Mouse (Mus musculus) embryonic stem cell, embryonic (primary cell): ENCODE results near the gene Dctn5.

ENCODE experiments used
- CTCF ChIA-PET, 4 experiments: fragments of 300-600 bp in 2 of 4; fragments of 350-600 bp in 2 of 4; sonication (Branson Sonifier 250); formaldehyde crosslinking; loops; one replicate each; lab custom pipeline; 2022; ENCODE audit warnings: inconsistent platforms in 2 of 4; lab: Charles Lee
- POLR2A ChIA-PET, 4 experiments: fragments of 300-600 bp in 2 of 4; fragments of 350-600 bp in 2 of 4; sonication (Branson Sonifier 250); formaldehyde crosslinking; loops; one replicate each; lab custom pipeline; 2022; ENCODE audit warnings: antibody characterized with exemption in 4 of 4, inconsistent platforms in 1 of 4; lab: Charles Lee

Dctn5 gene

DNA sequence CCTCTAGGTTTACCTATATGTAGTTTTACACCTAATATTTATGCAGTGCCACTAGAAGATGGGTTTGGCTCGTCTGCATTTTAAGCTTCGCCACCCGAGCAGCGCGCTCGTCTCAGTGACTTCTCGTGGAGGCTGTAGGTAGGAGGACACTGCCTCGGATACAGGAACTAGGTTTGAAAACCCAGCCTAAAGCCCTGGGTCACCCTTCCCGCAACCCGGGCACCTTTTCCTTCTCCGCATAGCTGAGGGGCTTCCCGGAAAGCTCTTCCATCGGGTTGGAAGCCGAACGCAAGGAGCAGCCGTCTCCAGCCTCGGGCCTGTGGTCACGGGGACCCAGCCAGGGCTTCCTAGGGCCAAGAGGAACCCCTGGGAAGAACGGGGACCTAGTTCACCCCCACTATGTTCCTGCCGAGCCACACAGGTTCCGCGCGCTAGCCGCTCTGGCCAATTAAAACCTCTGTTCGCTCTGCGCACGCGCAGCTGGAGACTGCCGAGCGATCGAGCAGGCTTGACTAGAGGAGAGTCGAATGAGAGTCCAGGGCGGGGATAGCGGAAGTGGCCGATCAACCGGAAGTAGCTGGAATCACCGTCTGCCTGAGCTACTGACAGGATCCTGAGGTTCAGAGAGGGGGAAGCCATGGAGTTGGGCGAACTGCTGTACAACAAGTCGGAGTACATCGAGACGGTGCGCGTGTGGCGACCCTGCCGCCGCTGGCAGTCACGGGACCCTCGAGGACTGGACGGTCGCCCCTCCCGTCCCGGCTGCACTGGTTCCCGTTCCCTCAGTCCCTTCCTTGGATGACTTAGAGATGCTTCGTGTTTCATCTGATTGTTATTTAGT is at the start of gene Dctn5, which contains the start of gene Palb2:
Dctn5 (plus strand) TSS at position 545 of the 841 bp plus-strand sequence.
Palb2 (minus strand) TSS at position 489 of the 841 bp plus-strand sequence.
- ChIA-PET CTCF (interaction anchor here in 1 of 4 experiments (0.6 to 1.8 kb wide), 6 partner anchors 26 to 676 kb away, joined by 3 to 8 read pairs (median 4); partner anchors contain the start of gene Plk1), POLR2A (interaction anchor here (0.6 to 2.9 kb wide), 64 partner anchors 9 to 425 kb away, joined by 3 to 25 read pairs (median 5); partner anchors contain the start of genes Ears2 (in 3 of the 4), Ubfd1 (in 3 of the 4), Ndufab1 (in 2 of the 4) and Plk1 (in 2 of the 4))

DNA sequence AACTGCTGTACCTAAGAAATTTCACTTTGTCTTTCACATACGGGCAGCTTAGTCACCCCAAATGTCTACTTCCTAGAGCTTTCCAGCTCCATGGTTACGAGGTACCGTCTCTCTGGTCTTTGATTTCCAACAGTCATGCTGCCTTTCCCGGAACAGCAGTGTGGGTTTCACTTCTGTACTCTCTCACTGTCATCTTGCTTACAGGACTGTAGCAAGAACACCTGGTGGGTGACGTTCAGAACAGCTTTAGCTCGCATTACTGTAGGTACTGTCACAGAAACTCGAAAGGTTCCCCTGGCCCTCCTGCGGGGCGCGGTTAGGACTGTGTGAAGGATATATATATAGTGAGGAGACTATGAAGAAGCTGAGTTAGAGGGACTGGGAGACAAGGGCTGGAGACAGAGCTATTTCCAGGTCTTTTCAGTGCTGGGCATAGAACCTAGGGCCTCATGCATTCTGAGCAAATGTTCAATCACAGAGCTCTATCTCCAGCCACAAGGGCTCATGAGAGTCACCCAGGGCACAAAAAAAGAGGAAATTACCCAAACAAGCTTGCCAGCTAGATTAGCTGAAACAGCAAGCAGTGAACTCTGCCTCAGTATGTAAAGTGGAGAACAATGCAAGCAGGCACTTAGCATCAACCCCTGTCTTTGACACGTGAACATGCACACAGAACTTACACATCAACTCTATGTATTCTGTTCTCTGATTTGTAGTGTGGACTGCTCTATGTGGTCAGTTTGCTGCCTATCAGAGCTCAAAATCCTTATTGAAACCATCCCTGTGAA is 45.5 kb upstream of the Dctn5 start:
- CTCF ChIA-PET, result interaction anchor here (0.6 to 3.0 kb wide), 4 partner anchors 12 to 93 kb away, joined by 3 to 12 read pairs (median 7); no protein-coding TSS in a partner anchor
- POLR2A ChIA-PET, result interaction anchor here in 2 of 4 experiments (0.8 to 3.3 kb wide), 22 partner anchors 8 to 101 kb away, joined by 3 to 24 read pairs (median 4); partner anchors contain the start of genes Dctn5 (in 2 of the 2), Ears2 (in 2 of the 2), Palb2 (in 2 of the 2) and Ubfd1 (in 2 of the 2)

DNA sequence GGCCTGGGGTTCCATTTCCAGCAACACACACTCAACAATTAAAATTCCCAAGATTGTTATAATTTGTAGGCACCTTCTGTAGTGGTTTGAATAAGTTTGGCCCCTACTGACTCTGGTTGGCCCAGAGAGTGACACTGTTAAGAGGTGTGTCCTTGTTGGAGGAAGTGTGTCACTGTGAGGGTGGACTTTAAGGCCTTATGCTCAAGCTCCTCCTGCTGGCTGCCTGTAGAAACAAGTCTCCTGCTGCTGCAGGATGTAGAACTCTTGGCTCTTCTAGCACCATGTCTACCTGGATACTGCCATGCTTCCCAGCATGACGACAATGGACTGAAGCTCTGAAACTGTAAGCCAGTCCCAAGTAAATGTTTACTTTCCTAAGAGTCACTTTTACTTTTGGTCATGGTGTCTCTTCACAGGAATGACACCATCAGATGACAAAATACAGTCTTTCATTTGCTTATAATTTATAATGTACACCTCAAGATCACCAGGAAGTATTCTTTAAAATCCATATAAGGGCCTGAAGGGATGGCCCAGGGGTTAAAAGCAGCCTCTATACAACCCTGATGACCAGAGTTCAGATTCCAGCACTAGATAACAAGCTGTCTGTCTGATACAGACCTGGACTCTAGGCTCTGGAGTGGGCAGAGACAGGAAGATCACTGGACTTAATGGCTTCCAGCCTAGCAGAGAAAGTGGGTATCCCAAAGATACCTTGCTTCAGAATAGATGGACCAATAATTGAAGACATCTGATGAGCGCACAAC is 38.1 kb upstream of the Dctn5 start:
- POLR2A ChIA-PET, result interaction anchor here in 3 of 4 experiments (0.8 to 2.6 kb wide), 10 partner anchors 9 to 75 kb away, joined by 3 to 12 read pairs (median 4); partner anchors contain the start of genes Ears2 (in 3 of the 3), Ubfd1 (in 3 of the 3), Dctn5 (in 2 of the 3) and Palb2 (in 2 of the 3)

GRCm38 (mm10) chr7:122098009-122098408 is 34.8 kb upstream of the Dctn5 start:
- ChIA-PET CTCF (interaction anchor here in 1 of 4 experiments (2.7 kb wide), 1 partner anchor 35 kb away, joined by 8 read pairs; the partner anchor contains the start of genes Dctn5 and Palb2), POLR2A (interaction anchor here in 1 of 4 experiments (0.6 to 4.4 kb wide), 5 partner anchors 9 to 150 kb away, joined by 3 to 25 read pairs (median 3); partner anchors contain the start of genes Dctn5 and Palb2)

More for the DNA sequence above, 38.1 kb upstream of the Dctn5 start:
- CTCF ChIA-PET, result interaction anchor here in 3 of 4 experiments (0.6 to 1.4 kb wide), 4 partner anchors 25 to 41 kb away, joined by 3 to 4 read pairs (median 3); partner anchors contain the start of genes Ears2 (in 1 of the 3) and Ubfd1 (in 1 of the 3)

DNA sequence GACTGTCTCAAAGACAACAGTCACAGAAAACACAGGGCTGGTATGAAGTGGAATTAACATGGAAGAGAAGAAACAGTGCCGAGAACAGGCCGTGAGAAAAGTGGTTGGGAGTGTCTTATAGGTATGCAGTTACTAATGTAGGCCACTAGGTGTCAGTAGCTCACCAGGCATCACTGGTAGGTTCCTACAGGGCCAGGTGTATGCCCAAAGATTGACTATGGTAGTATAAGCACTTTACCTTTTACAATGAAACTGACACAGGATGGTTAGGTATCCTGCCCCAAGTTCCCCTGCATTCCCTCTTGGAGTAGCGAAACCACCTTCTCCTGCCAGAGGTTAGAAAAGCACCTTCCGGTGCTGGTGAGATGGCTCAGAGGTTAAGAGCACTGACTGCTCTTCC is 33.6 kb upstream of the Dctn5 start:
- CTCF ChIA-PET, result interaction anchor here in 3 of 4 experiments (0.6 to 2.9 kb wide), 9 partner anchors 12 to 135 kb away, joined by 3 to 15 read pairs (median 7); partner anchors contain the start of genes Dctn5 (in 1 of the 3), Ears2 (in 1 of the 3), Palb2 (in 1 of the 3) and Ubfd1 (in 1 of the 3)
- POLR2A ChIA-PET, result interaction anchor here in 3 of 4 experiments (0.6 to 4.4 kb wide), 27 partner anchors 9 to 118 kb away, joined by 3 to 25 read pairs (median 3); partner anchors contain the start of genes Dctn5 (in 3 of the 3), Ears2 (in 2 of the 3), Palb2 (in 2 of the 3) and Ubfd1 (in 2 of the 3)

- POLR2A ChIA-PET, result interaction anchor here in 3 of 4 experiments (0.7 to 4.4 kb wide), 12 partner anchors 10 to 58 kb away, joined by 3 to 25 read pairs (median 5); partner anchors contain the start of genes Dctn5 (in 2 of the 3), Ears2 (in 2 of the 3), Palb2 (in 2 of the 3) and Ubfd1 (in 2 of the 3)
- CTCF ChIA-PET, result interaction anchor here in 3 of 4 experiments (0.6 to 2.9 kb wide), 3 partner anchors 7 to 153 kb away, joined by 3 to 12 read pairs (median 3); no protein-coding TSS in a partner anchor
Measured at GRCm38 (mm10) chr7:122101014-122101746, 31.7 kb upstream of the Dctn5 start.

- POLR2A ChIA-PET, result interaction anchor here in 3 of 4 experiments (0.7 to 4.4 kb wide), 7 partner anchors 10 to 57 kb away, joined by 3 to 25 read pairs (median 3); partner anchors contain the start of genes Dctn5 (in 2 of the 3), Palb2 (in 2 of the 3) and Plk1 (in 1 of the 3)
- CTCF ChIA-PET, result interaction anchor here in 1 of 4 experiments (1.0 kb wide), 1 partner anchor 8 kb away, joined by 3 read pairs; no protein-coding TSS in a partner anchor
Measured at GRCm38 (mm10) chr7:122101747-122102244, 31.0 kb upstream of the Dctn5 start, which contains the start of gene Ndufab1. Gene Ndufab1, minus strand, starts transcription at chr7:122101886.

- ChIA-PET POLR2A (interaction anchor here in 1 of 4 experiments (0.8 to 1.7 kb wide), 3 partner anchors 9 to 25 kb away, joined by 3 to 9 read pairs (median 4); partner anchors contain the start of genes Dctn5 and Palb2), CTCF (no interaction called here)
Measured at GRCm38 (mm10) chr7:122108206-122108605, 24.6 kb upstream of the Dctn5 start.

DNA sequence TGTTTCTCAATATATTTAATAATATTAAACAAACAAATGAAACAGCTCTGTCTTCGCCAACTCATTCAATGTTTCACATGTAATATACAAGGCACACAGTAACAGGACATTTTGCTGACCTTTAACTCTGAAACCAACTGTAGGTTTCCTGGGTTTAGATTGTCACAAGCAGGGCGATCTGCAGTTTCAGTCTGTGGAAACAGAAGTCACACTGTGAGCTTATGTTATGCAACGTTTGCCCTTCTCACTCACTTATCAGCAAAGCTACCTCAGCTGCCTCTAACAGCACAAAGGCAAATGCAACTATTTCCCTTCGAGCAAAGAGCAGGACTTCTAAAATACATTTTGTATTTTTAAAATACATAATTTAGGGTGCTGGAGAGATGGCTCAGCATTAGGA is 9.3 kb upstream of the Dctn5 start:
- ChIA-PET CTCF (no interaction called here), POLR2A (interaction anchor here in 3 of 4 experiments (0.8 to 2.0 kb wide), 5 partner anchors 8 to 10 kb away, joined by 3 to 8 read pairs (median 6); partner anchors contain the start of genes Dctn5 (in 2 of the 3) and Palb2 (in 2 of the 3))

DNA sequence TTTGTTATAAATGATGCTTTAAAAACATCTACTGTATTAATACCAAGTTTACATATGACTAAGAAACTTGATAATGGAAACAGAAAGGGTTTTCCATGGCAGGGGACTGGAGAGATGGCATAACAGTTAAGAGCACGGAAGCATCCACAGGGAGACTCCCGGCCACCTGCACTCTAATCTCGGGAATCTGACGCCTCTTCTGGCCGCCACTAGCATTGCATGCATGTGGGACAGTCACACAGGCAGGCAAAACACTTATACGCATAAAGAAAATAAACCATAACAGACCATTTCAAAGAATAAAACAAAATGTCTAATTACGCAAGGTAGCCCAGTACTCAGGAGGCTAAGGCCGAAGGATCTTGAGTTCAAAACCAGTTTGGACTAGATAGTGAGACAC is 7.2 kb upstream of the Dctn5 start:
- ChIA-PET POLR2A (interaction anchor here in 3 of 4 experiments (0.6 to 1.8 kb wide), 4 partner anchors 25 to 58 kb away, joined by 3 to 4 read pairs (median 4); no protein-coding TSS in a partner anchor), CTCF (no interaction called here)

- ChIA-PET POLR2A (interaction anchor here in 2 of 4 experiments (0.6 to 1.8 kb wide), 3 partner anchors 24 to 191 kb away, joined by 3 to 4 read pairs (median 3); no protein-coding TSS in a partner anchor), CTCF (interaction anchor here in 1 of 4 experiments (1.4 kb wide), 1 partner anchor 28 kb away, joined by 3 read pairs; no protein-coding TSS in a partner anchor)
Measured at GRCm38 (mm10) chr7:122126946-122127345, 5.9 kb upstream of the Dctn5 start.

DNA sequence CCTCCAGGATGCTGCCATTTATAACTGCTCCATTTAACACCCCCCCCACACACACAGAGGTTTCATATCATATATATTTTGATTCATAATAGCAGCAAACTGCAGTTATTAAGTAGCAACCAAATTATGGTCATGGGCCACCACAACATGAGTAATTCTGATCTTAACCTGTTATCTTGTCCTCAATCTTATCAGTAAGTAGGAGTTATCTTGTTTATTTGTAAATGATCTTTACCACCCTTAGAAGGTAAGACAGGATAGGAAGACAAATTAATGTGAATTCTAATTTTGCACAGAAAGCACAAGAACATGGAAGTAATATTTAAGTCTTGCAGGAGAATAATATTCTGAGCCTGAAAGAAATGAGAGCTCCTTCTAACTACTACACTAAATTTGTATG is 1.0 kb upstream of the Dctn5 start:
- ChIA-PET POLR2A (interaction anchor here (0.9 to 2.6 kb wide), 23 partner anchors 8 to 113 kb away, joined by 3 to 18 read pairs (median 6); partner anchors contain the start of genes Ears2 (in 2 of the 4), Ubfd1 (in 2 of the 4) and Plk1 (in 1 of the 4)), CTCF (interaction anchor here in 1 of 4 experiments (1.1 to 1.8 kb wide), 2 partner anchors 32 to 68 kb away, joined by 4 to 8 read pairs; no protein-coding TSS in a partner anchor)

DNA sequence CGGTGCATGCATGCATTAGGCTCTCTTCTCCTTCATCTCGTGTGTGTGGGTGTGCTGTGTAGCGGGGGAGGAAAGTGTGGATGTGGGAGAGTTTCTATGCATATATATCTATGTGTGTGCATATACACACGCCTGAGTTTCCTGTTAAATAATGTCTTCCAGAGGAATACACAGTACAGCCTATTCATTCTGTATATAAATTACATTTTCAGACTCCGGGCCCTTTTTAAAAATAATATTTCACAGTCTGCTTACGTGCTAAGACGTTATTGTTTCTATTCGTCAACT is 441 bp downstream of the Dctn5 start:
- ChIA-PET POLR2A (interaction anchor here (0.6 to 2.9 kb wide), 58 partner anchors 9 to 426 kb away, joined by 3 to 25 read pairs (median 5); partner anchors contain the start of genes Ears2 (in 3 of the 4), Ubfd1 (in 3 of the 4), Ndufab1 (in 2 of the 4) and Plk1 (in 2 of the 4)), CTCF (interaction anchor here in 1 of 4 experiments (0.6 to 1.8 kb wide), 5 partner anchors 25 to 389 kb away, joined by 3 to 8 read pairs (median 4); partner anchors contain the start of gene Plk1)

DNA sequence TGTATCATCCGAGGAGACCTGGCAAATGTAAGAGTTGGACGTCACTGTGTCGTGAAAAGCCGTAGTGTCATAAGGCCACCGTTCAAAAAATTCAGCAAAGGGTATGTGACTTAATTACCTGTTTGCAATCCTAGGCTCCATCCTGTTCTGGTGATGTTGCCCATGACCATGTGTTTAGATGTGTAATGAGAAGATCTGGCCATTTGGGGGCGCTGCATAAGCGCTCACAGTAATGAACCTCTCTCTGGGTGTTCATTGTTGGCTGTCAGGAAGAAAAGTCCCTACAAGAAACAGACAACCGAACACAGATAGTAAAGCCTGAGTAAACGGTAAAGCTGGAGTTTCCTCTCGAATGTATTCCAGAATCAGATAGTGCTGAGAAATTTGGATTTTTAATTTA is 2.2 kb downstream of the Dctn5 start:
- ChIA-PET POLR2A (interaction anchor here in 2 of 4 experiments (0.7 to 2.9 kb wide), 5 partner anchors 11 to 35 kb away, joined by 3 to 25 read pairs (median 4); partner anchors contain the start of genes Ndufab1 (in 1 of the 2) and Plk1 (in 1 of the 2)), CTCF (interaction anchor here in 2 of 4 experiments (0.6 to 1.2 kb wide), 3 partner anchors 14 to 155 kb away, joined by 3 to 7 read pairs (median 4); no protein-coding TSS in a partner anchor)
